Mouse (Mus musculus) right cerebral cortex, adult 2 months (tissue): ENCODE results near the gene Ramp3.
"Not testable (repeated sequence)": the region's sequence is repeated elsewhere in the genome, so short reads cannot be mapped to it uniquely, and the experiment has no call there.

Source experiments
- DNase-seq, 2 experiments: peaks; one replicate each; pipeline ENCODE4 v3.0.0; 2021 to 2022; ENCODE audit warnings: low spot score in 2 of 2

Gene Ramp3

DNA sequence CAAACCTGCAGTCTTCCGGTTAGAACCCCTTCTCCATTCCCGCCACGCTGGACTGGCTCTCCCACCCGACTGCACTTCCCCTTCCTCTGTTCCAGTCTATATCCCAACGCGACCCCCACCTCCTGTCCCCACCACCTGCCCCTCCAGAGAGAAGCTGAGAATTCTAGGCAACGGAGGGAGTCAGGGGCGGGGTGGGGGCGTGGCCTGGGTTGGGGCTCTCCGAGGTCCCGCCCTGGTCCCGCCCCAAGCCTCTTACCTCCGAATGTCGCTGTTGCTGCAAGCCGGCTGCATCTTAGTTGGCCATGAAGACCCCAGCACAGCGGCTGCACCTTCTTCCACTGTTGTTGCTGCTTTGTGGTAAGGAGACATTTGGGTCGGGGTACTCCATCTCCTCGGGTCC lies at the start of gene Ramp3:
Gene Ramp3 (plus strand): TSS at position 251 of the 400 bp plus-strand sequence.
- DNase-seq = no peak

DNA sequence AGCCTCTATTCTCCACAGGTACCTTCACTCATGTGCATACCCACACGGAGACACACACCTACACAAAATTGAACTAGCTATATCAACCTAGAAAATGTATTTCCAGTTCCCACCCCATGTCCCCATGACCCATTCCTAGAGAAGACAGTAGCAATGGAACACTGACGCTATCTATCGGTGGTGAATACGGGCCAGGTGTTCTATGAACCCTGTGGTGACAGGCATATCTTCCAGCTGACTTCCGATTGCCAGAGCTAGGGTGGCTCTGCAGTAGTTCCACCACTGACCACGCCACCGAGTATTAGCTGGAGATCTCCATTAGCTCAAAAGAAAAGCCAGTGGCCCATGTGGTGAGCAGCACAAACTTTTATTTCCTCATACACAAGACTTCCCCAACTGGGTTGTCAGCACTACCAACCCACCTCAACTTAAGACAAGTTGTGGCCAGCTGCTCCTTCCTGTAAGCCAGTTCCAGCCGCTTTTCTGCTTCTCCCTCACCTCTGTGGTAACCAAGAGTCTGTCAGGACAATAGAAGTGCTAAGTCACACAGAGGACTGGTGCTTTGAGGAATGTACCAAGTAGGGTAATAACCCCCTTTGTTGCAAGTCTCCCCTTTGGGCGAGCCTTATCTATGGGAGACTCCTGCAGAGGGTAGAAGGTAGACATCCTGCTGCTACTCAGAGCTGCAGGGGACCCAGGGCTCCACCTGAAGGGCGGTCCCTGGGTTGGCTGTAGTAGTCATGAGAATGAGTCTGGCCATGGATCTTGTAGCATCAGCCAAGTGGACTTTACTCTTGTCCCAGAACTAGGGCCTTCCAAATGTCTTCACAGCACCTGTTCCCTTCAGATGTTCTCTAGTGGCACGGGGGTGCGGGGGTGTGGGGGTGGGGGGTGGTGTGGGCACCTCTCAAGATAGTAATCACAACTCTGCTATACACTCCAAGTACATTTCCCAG lies 42.8 kb upstream of the Ramp3 start:
- no peak for DNase-seq

DNA sequence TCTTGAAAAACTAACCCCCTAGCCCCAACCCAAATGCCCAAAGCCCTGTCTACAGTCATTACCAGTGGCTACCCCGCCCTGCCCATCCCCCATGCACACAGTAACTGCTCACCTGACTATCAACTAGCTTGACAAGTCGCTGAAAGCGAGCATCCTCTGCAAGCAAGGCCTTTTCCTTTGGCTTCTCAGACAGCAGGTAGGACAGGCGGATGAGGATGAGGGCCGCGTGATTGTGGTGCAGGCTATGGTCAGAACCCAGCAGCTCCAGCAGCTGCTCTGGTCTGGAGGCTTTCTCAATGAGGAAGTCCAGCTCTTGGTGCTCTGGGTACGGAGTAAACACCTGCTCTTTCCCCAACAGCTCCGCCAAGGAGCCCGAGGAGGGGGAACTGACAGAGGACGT lies 34.6 kb upstream of the Ramp3 start:
- DNase-seq = no peak

DNA sequence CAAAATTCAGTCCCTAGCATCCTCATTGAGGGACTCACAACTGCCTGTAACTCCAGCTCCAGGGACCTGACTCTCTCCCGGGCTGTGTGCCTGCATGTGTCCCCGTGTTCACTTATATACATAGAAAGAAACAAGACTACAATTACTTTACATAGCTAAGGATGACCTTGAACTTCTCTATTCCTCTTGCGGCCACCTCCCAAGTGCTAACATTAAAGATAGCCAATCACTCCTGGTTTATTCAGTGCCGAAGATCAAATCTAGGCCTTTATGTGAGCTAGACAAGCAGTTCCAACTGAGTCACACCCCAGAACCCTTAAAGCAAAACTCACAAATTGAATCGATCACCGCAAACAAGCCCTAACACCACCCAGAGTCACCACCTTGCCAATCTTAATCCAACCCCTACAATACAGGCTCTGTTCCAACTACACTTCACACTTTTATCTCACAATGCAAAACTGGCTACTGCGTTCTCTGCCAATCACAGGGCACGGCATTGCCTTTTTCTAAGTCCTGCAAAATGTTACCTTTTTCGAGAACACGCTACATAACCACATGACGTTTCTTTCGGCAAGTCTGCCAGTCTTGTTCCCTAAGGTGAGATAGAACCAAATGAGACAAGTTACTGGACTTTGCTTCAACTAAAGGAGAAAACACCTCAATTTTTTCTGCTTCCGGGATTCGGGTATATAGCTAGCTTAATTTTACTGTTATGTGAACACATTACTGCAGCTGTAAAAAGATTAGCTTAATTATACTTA lies 33.5 kb upstream of the Ramp3 start:
- no peak for DNase-seq

DNA sequence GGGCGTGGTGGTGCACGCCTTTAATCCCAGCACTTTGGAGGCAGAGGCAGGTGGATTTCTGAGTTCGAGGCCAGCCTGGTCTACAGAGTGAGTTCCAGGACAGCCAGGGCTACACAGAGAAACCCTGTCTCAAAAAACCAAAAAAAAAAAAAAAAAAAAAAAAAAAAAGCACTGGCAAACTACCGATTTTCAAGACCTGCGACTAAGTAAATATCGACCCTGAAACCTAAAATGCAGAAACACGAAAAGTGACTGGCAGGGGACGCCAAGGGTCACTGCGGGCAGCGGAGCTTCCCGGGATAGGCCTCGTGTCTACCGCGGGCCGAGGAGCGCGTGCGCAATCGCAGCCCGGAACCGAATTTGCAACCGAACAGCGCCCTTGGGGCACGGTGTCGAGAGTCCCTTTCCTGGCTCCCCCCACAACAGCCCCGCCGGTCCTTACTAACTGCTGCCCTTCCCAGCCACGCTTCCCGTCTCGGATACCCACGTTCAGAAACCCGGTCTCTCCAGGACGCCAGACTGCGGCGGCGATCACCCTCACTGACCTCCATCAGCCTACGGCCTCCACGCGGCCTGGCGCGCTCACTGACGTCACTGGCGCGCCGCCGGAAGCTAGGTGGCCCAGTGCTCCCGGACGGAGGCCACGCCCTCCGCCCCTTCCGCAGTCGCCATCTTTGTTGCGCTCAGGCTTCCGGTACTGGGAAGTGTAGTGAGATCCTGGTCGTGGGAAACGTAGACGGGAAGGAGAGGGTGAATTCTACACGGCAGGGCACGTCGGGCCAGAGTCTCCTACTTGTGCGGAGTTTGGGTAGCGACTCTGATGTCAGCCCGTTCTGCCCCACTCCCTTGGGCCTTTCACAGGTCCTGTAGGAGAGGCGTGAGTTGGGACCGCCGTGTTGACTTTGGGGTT lies 32.6 kb upstream of the Ramp3 start, which contains the start of gene Tbrg4:
Gene Tbrg4 (minus strand): TSS at position 590 of the 910 bp plus-strand sequence.
- peak; percentile 91 to 95 for DNase-seq

DNA sequence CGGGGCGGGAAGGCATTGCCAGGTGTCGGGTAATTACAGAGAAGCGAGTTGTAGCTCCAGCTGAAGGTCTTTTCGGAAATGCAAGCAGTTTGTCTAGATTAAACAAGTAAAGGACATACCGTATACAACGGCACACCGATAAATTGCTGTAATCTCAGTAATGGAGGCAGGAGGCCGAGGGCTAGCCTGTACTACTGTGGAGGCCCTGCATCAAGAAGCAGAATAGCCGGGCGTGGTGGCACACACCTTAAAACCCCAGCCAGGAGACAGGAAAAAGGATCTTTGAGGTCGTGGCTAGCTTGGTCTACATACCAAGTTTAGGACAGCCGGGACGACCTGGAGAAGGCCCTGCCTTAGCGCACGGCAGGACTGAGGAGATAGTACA lies 31.9 kb upstream of the Ramp3 start:
- DNase-seq = no peak

DNA sequence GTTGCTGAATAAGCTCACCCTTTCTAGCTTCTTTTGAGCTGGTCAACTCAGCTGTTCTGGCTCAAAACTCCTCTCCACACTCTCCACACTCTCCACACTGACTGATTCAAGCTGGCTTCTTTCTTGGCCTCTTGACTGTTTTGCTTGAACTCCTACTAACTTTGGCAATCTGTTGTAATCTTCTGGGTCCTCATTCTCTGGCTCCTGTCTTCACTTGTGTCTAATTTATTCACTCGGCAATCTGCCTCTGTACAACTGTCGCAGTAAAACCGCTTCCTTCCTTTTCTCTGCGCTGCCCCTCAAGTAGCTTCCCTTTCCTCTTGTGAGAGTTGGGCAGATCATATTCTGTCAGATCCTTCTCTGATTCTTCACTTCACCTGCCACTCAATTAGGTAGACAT lies 30.6 kb upstream of the Ramp3 start:
- DNase-seq = no peak

DNA sequence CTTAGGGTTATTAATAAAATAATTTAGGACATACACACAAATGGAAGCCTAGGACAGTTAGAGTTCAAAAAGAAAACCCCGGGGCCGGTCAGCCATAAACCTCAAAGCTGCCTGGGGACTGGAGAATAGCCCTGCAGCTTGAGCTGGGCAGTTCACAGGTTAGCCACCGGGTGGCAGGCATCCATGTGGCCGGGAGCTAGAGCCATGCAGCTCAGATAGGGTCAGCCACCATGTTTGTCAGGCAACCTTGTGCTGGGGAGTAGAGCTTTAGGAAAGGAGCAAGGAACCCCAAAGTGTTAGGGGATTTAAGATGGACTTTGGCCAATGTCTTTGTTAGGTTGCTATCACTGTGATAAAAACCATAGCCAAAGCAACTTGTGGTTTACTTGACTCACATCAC lies 29.8 kb upstream of the Ramp3 start:
- peak; percentile 31 to 35 for DNase-seq

DNA sequence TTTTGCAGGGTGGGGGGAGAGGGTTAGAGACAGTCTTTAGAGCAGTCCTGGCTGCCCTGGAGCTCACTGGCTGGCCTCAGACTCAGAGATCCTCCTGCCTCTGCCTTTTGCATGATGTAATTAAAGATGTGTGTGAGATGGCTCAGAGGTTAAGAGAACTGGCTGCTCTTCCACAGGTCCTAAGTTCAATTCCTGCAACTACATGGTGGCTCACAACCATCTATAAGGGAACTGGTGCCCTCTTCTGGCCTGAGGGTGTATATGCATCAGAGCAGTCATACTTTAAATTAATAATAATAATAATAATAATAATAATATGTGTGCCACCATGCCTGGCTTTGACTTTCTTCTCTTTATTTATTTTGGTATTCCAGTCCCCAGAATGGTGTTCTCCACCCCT lies 28.7 kb upstream of the Ramp3 start:
- DNase-seq = peak in 1 of 2 experiments; percentile 17

DNA sequence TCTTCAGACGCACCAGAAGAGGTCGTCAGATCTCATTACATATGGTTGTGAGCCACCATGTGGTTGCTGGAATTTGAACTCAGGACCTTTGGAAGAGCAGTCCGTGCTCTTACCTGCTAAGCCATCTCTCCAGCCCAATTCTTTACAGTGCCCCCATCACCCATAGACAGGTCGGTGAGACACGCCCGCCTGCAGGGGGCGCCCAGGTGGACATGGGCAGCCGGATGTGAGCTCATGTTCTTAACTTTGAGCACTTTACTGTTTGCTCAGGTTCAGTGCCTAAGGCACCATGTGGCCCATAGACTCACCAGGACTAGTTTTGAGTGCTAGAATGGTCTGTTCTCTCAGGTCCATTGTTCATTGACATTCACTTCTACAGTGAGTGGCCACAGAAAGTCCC lies 22.2 kb upstream of the Ramp3 start:
- DNase-seq = no peak

DNA sequence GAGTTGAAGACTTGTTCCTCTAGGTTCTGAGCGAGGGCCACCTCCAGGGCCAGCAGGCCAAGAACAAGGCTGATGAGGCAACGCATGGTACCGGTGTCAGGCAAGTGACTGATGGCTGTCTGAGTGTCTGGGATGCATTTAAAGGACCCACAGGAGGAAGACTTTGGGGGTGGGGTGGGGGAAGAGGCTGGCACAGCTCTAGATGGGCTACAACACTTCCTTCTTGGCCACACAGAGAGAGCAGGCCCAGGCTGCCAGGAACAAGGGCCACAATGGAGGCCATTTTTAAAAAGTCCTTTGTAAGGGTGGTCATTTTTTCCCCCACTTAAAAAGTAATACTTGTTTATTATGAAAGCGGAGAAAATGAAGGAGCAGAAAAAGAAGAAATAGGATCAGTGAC lies 19.8 kb upstream of the Ramp3 start, which contains the start of gene Wap:
Gene Wap (minus strand): TSS at position 101 of the 400 bp plus-strand sequence.
- no peak for DNase-seq

DNA sequence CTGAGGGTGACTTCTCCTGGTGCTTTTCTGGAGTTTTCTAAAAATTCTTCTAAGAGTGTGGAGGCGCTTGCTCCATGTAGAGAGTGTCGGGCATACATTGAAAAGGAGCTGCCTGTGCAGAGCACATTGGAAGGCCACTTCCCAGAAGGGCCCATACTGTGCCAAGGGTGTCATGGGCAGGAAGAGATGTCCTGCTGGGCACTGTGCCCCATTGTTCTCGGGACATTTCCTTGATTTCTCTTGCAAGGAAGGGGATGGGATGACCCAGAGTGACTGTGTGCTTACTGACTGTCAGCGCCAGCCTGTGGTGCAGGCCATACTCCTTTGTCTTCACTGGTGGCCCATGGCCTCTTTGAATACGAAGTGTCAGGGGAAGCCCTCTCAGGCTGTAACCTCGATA lies 19.2 kb upstream of the Ramp3 start:
- DNase-seq = no peak

DNA sequence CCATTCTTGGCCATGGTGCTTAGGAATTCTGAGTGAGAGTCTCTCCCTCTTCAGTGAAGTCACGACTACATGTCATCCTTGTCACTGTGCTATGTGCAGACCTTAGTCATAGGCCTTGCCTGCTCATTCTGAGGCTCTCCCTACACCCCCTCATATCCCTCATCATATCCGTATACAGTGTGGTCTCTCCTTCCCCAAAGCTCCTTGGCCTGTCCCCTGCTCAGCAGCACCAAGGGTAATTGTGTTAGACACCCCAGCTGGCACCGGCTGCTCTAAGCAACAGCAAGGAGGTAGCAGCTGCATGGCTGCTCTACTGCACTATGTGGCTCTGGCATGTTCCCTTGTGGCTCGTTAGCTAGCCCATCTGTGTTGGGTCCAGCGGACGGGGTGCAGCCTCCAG lies 13.8 kb upstream of the Ramp3 start:
- DNase-seq = no peak

DNA sequence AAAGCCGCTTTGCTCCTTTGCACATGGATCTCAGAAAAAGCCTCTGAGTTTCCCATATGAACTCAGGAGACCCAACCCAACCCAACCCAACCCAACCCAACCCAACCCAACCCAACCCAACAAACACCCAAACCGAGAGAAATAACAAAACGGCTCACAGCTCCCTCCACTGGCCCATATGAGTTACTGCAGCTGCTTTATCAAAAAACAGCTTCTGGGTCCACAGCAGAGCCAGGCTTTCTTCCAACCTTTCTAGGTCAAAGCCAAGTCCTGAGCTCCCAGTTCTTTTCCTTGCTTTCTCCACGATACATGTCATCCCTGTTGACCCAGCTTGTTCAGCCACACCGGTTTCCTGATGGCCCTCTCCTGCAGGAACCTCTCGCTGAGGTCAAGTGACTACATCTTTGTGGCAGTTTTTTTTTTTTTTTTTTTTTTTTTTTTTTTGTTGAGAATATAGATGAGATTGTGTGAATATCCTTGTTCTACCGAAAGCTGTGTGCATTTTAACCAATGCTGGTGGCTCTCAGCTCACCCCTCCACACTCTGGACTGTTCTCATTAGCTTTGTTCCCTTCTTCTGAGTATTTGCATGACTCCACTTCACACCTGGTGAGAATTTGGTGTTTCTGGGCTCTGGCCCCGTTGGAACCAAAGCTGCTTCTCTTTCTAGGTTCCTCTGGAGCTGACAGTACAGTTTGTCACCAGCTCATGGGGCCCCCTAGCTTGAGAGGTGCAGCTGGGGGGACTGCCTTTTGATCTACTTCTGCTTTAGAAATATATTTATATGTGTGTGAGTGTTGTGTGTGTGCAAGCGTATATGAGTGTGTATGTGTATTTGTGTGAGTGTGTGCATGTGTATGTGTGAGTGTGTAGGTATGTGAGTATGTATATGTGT lies 10.2 kb upstream of the Ramp3 start:
- no peak for DNase-seq

DNA sequence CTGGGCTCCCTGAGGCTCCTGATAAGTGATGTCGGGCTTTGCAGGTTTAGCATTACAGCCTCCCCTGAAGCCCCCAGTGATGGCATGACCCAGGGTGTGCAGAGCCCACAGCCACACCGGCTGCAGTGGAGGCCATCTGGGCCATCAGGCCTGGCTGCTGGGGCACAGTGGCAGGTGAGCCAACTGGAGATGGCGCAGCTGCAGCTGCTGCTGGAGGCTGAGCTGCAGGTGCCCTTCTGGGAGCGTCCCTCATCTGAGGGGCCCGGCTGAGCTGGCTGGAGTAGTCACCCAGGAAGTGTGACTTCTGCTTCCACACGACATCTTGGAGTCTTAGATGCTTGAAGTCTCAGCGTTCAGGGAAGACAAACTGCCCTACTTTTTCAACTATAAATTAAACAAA lies 7.8 kb upstream of the Ramp3 start:
- no peak for DNase-seq

DNA sequence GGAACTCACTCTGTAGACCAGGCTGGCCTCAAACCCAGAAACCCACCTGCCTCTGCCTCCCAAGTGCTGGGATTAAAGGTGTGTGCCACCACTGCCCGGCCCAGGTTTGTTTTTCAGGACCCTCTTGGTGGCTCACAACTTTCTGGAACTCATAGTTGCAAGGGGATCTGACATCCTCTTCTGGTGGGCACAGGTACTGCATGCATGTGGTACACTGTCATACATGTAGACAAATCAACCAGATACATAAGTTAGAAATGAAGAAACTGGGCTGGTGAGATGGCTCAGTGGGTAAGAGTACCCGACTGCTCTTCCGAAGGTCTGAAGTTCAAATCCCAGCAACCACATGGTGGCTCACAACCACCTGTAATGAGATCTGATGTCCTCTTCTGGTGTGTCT lies 5.3 kb upstream of the Ramp3 start:
- DNase-seq = not testable (repeated sequence)

DNA sequence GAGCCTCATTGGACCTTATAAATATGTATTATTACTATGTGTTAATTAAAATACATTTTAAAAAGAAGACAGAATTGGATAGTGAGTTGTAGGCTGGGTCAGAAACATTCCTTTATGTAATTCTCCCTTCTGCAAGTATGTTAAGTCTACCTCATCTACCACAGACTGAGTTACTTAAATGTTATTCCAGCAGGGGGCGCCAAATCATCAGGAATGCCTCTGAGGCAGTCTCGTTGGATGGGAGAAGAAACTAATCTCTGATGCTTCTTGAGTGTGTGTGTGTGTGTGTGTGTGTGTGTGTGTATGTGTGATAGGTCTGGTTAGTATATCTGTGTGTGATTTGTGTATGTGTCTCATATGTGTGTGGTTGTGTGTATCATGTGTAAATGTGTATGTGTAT lies 3.4 kb upstream of the Ramp3 start:
- peak; percentile 90 to 95 for DNase-seq

DNA sequence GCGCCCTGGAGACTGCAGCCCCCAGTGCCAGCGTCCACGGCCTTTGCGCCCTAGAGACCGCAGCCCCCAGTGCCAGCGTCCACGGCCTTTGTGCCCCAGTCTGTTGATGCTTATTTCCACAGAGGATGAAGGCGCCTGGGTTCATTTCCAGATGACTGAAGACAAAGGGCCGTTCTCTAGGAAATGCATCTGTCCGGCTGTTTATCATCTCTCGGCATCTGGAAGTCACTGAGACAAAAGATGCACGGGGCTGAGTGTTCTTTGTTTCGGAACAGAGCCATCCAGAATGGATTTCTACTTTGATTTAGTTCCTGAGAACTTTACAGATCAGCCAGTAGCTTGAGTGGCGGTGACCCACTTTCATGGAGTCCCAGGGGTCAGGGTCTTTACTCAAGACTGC lies 2.9 kb downstream of the Ramp3 start:
- no peak for DNase-seq

DNA sequence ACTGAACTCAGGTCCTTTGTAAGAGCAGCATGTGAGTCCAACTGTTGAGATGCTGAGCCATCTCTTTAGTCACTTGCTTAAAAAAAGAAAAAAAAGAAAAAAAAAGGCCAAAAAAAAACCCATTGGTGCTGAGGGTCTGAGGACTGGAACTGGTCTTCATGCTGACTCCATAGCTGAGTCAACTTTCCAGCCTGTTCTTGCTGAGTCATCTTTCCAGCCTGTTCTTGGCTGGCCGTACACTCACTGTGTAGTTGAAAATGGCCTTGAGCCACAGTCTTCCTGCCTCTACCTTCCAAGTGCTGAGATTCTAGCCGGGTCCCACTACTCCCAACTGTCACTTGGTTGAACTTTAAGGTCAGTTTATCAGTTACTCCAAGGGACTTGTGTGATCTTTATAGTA lies 8.3 kb downstream of the Ramp3 start:
- no peak for DNase-seq

DNA sequence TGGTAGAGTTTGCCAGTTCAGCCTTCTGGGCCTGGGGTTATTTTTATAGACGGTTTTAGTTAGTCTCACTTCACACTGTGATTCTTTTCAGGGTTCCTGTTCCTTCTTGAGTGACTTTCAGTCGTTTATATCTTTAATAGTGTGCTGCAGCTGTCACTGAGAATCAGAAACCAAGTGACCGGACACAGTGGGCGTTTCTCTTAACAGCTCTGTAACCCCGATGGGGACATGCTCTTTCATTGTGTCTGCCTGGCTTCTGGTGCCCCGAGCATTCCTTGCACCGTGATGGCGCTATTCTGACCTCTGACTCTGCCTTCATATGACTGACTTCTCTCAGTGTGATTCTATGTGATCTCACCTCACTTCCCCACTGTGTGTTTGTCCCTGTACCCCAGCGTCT lies 10.7 kb downstream of the Ramp3 start:
- no peak for DNase-seq

DNA sequence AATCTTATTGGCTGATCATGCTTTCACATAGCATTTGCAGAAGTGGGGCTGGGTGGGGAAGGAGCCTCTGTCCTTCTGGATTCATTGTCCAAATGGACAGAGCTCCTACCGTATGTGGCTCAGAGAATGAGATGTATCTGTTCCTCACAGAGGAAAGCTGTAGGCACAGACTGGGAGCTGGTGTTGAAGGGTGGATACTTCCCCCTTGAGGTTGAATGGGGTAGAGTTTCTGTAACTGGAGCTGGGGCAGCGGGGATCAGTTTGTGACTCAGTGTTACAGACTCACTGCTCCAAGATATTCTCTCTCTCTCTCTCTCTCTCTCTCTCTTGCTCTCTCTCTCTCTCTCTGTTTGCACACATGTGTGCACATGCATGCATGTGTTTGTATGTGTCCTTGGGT lies 11.7 kb downstream of the Ramp3 start:
- no peak for DNase-seq
